Mouse (Mus musculus): ENCODE measurements at regions not wholly inside any gene's neighbourhood (a gene's known extent, or its start where the extent isn't known, plus 50 kb on each side); places are given as distances from the start of the nearest gene placed in this dataset.

DNA sequence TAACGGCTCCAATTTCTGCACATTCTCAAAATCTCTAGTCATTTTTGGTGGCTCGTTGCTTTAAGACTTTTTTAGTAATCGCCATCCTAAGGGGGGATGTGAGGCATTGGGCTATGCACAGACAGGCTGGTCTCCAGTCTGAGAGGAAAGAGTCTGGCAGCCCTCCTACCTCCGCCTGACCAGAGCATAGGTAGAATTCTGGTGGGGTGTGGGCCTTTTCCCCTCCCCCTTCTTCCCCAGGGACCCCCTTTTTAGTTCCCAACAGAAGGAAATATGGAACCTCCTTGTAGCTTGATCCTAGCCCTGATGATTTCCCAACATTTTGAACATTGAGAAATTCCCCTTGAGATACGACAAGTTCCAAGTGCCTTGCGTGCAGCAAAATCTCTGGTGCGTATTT, 181.4 kb upstream of the Wdfy3 start:
- TF ChIP-seq HCFC1 (IDR thresholded peaks at IDR 0.05; ENCODE audit: borderline replicate concordance, insufficient read depth, low read length): no peak
- TF ChIP-seq ZC3H11A (IDR thresholded peaks at IDR 0.05; ENCODE audit: borderline replicate concordance, low read depth, low read length): no peak
- no peak for TF ChIP-seq ZNF384 (IDR thresholded peaks at IDR 0.05; ENCODE audit: low read depth, low read length)
- TF ChIP-seq MAFK (IDR thresholded peaks at IDR 0.05; ENCODE audit: insufficient read depth, low read depth, low read length): no peak
